9 mouse cellular contexts compared by ENCODE assay signal in the genomic region with DNA sequence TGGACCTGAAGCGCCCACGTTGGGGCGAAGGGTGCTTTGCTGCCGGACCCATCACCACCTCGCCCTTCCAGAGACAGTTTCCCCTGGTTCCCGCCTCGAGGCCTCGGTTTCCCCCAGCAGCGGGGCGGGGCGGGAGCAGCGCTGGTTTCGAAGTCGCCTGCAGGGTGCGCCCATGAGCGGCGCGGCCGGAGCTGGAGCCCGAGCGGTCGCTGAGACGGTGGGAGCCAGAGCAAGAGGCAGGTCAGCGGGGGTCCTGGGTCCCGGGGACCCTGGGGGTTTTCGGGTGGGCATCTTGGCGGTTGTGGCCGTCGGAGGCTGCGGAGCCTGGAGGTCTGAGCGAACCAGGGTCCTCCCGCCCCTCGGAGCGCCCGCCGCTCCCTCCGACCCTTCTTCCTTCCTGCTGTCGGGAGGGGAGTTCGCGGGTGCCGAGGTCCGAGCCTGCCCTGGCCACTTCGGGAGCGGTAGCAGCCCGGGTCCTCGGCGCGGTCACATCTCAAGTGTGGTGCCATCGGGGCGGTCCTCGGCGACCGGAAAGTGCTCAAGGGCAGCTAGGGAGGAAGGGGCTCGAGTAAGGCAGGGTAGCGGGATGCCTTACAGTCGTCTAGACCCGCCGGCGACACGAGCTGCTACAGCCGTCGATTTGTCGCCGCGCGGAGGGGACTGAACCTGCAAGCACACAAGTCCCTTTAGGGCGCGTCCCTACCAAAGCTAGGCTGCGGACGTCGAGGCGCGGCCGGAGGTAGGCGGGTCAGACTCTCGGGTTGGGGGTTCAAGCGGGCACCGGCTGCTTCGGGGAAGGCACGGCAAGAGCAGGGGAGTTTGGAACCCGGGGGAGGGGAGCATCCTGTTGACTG. TPM values are rescaled to one million over a fixed set of nuclear protein-coding genes. Genes with fewer than 3 reads are reported as not detected.
DNase-seq lines count a peak whose midpoint lies in the region; ATAC-seq and TF ChIP-seq lines count a peak whose summit lies in the region.
"Had no signal": no experiment of that assay in that cellular context is flagged by ENCODE, and none has a peak within 500 bp of the region (broad histone marks: within the 10 kb centered on the region; RNA-seq: fewer than 3 reads in every experiment).

No protein-coding gene starts in this region.

- ATAC-seq in erythroblast, adult 5-6 weeks (replicated peaks; ENCODE audit: low FRiP score, poor library complexity, severe bottlenecking): no peak
- peak; percentile 53; the same call in 1 of the 2 replicates for ATAC-seq in hindbrain, embryonic 14.5 days (ENCODE audit: low FRiP score)
- ATAC-seq in midbrain, embryonic 16.5 days: peak; percentile 55

- peaks cover 44% of the 10 kb centered on the region for H3K27me3 ChIP-seq in erythroblast, embryonic 14.5 days (ENCODE audit: control insufficient read depth)
- peaks cover 24% of the 10 kb centered on the region for H3K27me3 ChIP-seq in hindbrain, embryonic 14.5 days (ENCODE audit: control insufficient read depth, insufficient read depth, low read length)
- peaks cover 5% of the 10 kb centered on the region for H3K27me3 ChIP-seq in liver, adult 2 months (ENCODE audit: control insufficient read depth, insufficient read depth, low read length)
- H3K27me3 ChIP-seq in midbrain, embryonic 16.5 days (ENCODE audit: control insufficient read depth, insufficient read depth, low read depth, low read length): peaks cover 19% of the 10 kb centered on the region

- H3K79me2 ChIP-seq in liver, adult 2 months (ENCODE audit: control insufficient read depth, insufficient read depth, low read length): no peaks in the 10 kb centered on the region; the same call in 1 of the 2 replicates

- peak; percentile 93 for TF ChIP-seq CTCF in gastrocnemius, adult 2 months (IDR thresholded peaks at IDR 0.05)
- TF ChIP-seq CTCF in liver, adult 2 months (IDR thresholded peaks at IDR 0.05; ENCODE audit: low read depth, low read length): peak; percentile 72

- H3K9me3 ChIP-seq in erythroblast, embryonic 14.5 days (ENCODE audit: control insufficient read depth, low read length): no peaks in the 10 kb centered on the region
- no peaks in the 10 kb centered on the region for H3K9me3 ChIP-seq in hindbrain, embryonic 14.5 days (ENCODE audit: control insufficient read depth, low read length)
- no peaks in the 10 kb centered on the region for H3K9me3 ChIP-seq in midbrain, embryonic 16.5 days (replicated peaks; ENCODE audit: control insufficient read depth, low read length, poor library complexity, severe bottlenecking)

- intact Hi-C loops in gastrocnemius, adult 2 months (cut with DNase I): loop anchor here (1.0 to 5.0 kb wide), 3 partner anchors 75 to 170 kb away; no protein-coding TSS in a partner anchor

- H3K4me3 ChIP-seq in erythroblast, embryonic 14.5 days (replicated peaks): peak overlapping the region; percentile 55
- peak overlapping the region; percentile 80 for H3K4me3 ChIP-seq in gastrocnemius, adult 2 months
- H3K4me3 ChIP-seq in hindbrain, embryonic 14.5 days (replicated peaks; ENCODE audit: low read length): peak overlapping the region; percentile 35
- peak overlapping the region; percentile 67 for H3K4me3 ChIP-seq in liver, adult 2 months (ENCODE audit: insufficient read depth, low read depth, low read length)
- H3K4me3 ChIP-seq in midbrain, embryonic 16.5 days (ENCODE audit: low read depth, low read length): peak overlapping the region; percentile 36

- peak overlapping the region; percentile 11 for H3K9ac ChIP-seq in hindbrain, embryonic 14.5 days
- H3K9ac ChIP-seq in liver, adult 2 months (ENCODE audit: low read depth, low read length): peak overlapping the region; percentile 71
- peak overlapping the region; percentile 22; the same call in 1 of the 2 replicates for H3K9ac ChIP-seq in midbrain, embryonic 16.5 days (ENCODE audit: low read depth, low read length)

- WGBS in hindbrain, embryonic 14.5 days: 2% methylated on average over 81 of the region's 81 CpGs
- under 1% methylated on average over 79 of the region's 81 CpGs for WGBS in liver, adult 2 months
- WGBS in midbrain, embryonic 16.5 days: under 1% methylated on average over 69 of the region's 81 CpGs

- H3K4me1 ChIP-seq in erythroblast, embryonic 14.5 days (ENCODE audit: control insufficient read depth): peaks cover 15% of the 10 kb centered on the region
- H3K4me1 ChIP-seq in hindbrain, embryonic 14.5 days (replicated peaks; ENCODE audit: control insufficient read depth, insufficient read depth, low read length): peaks cover 7% of the 10 kb centered on the region; the same call in 1 of the 2 replicates
- no peaks in the 10 kb centered on the region for H3K4me1 ChIP-seq in liver, adult 2 months (ENCODE audit: control insufficient read depth, insufficient read depth, low read length)
- peaks cover 6% of the 10 kb centered on the region for H3K4me1 ChIP-seq in midbrain, embryonic 16.5 days (ENCODE audit: control insufficient read depth, insufficient read depth, low read length)

- peaks cover 6% of the 10 kb centered on the region for H3K36me3 ChIP-seq in erythroblast, embryonic 14.5 days (ENCODE audit: control insufficient read depth)
- H3K36me3 ChIP-seq in hindbrain, embryonic 14.5 days (replicated peaks; ENCODE audit: control insufficient read depth, insufficient read depth): peaks cover 9% of the 10 kb centered on the region
- no peaks in the 10 kb centered on the region for H3K36me3 ChIP-seq in liver, adult 2 months (ENCODE audit: control insufficient read depth, insufficient read depth, low read length)
- H3K36me3 ChIP-seq in midbrain, embryonic 16.5 days (ENCODE audit: control insufficient read depth, insufficient read depth, low read length): peaks cover 3% of the 10 kb centered on the region; the same call in 1 of the 2 replicates

- H3K27ac ChIP-seq in gastrocnemius, adult 2 months: peak overlapping the region; percentile 86
- H3K27ac ChIP-seq in hindbrain, embryonic 14.5 days: peak overlapping the region; percentile 51; the same call in 1 of the 2 replicates
- peak overlapping the region; percentile 33 for H3K27ac ChIP-seq in liver, adult 2 months (replicated peaks; ENCODE audit: insufficient read depth, low read depth, low read length)
- peak overlapping the region; percentile 20; the same call in 1 of the 2 replicates for H3K27ac ChIP-seq in midbrain, embryonic 16.5 days (ENCODE audit: low read length)
- H3K27ac ChIP-seq: macrophage had no signal

- DNase-seq in cerebellum, adult 8-10 months: peak; percentile 38
- peak; percentile 80 for DNase-seq in gastrocnemius, adult 2 months
- peak; percentile 55 for DNase-seq in hindbrain, embryonic 14.5 days (ENCODE audit: low spot score)
- DNase-seq in liver, adult 2 months (ENCODE audit: extremely low read depth, low read depth, low spot score): no peak
- peak; percentile 70 to 90 for DNase-seq in spleen, postnatal 4 days (ENCODE audit: low spot score in 2 of 2)

- no peak for TF ChIP-seq POLR2A in liver, adult 2 months (IDR thresholded peaks at IDR 0.05; ENCODE audit: extremely low read depth, insufficient read depth, low read length)

- peak overlapping the region; percentile 48 for H3K4me2 ChIP-seq in hindbrain, embryonic 14.5 days (replicated peaks)
- H3K4me2 ChIP-seq in midbrain, embryonic 16.5 days (ENCODE audit: low read length): peak overlapping the region; percentile 54

RNA-seq across cellular contexts. Expression of gene Adora2a, which starts 0.5 kb away (rescaled TPM):
- polyA plus RNA-seq in erythroblast, embryonic 14.5 days (2012): not detected in 2 replicates
- total RNA-seq in erythroblast, adult 5-6 weeks (2015; ENCODE audit: low replicate concordance): 0.42 TPM in 1 of 2 replicates, not detected in the other
- total RNA-seq in erythroblast, adult 5-6 weeks (2017; ENCODE audit: low replicate concordance): 0.17 TPM in 1 of 2 replicates, not detected in the other
- total RNA-seq in gastrocnemius, adult 2 months (2021): under 1 TPM; 0.92 to 0.98 TPM
- 4.9 and 5.2 TPM in 2 replicates for polyA plus RNA-seq in hindbrain, embryonic 14.5 days (2014; fragmentation: Nextera tagmentation; extraction: Ambion mirVana)
- total RNA-seq in liver, adult 2 months (2014; rRNA removed): 0.65 and 2.2 TPM in 2 replicates
- 2.2 and 2.6 TPM in 2 replicates for polyA plus RNA-seq in liver, adult 2 months (2012; rRNA removed)
- polyA plus RNA-seq in midbrain, embryonic 16.5 days (2015; fragmentation: Nextera tagmentation; extraction: Ambion mirVana): 3.7 and 3.8 TPM in 2 replicates

Comparison
In these comparisons a context has a peak if more than half of its experiments do, and no peak if none do; other contexts are left out.
1. H3K27ac ChIP-seq: peak in every context shown above with its lines; median percentile 86 in gastrocnemius, adult 2 months; 51 in hindbrain, embryonic 14.5 days; 33 in liver, adult 2 months; 20 in midbrain, embryonic 16.5 days.
2. H3K9ac ChIP-seq: peak in every context shown above with its lines; median percentile 71 in liver, adult 2 months; 22 in midbrain, embryonic 16.5 days; 11 in hindbrain, embryonic 14.5 days.